Mouse (Mus musculus) myocyte (in vitro differentiated cells): Measurements from ENCODE around the gene Zfp277.

Experiments used
- E2F4 ChIP-seq: IDR thresholded peaks from one replicate; pipeline ENCODE4 v1.6.1; 2011; ENCODE audit warnings: mild to moderate bottlenecking, control low read depth, moderate library complexity; ENCODE audit not compliant: insufficient read depth
- MAX ChIP-seq: IDR thresholded peaks from one replicate; pipeline ENCODE4 v1.6.1; 2011; ENCODE audit warnings: low read depth, mild to moderate bottlenecking, control low read depth
- MYOD1 ChIP-seq, 3 experiments: IDR thresholded peaks; one replicate each; pipeline ENCODE4 v1.6.1; 2011; ENCODE audit warnings: control low read depth in 2 of 3, low read depth in 2 of 3, mild to moderate bottlenecking in 2 of 3, moderate library complexity in 1 of 3; ENCODE audit not compliant: insufficient read length in 2 of 3, control insufficient read depth in 1 of 3
- POLR2A ChIP-seq: IDR thresholded peaks from one replicate; pipeline ENCODE4 v1.6.1; 2011; ENCODE audit warnings: low read depth, mild to moderate bottlenecking, control low read depth, moderate library complexity; ENCODE audit not compliant: insufficient read length
- POLR2AphosphoS2 ChIP-seq: IDR thresholded peaks from one replicate; pipeline ENCODE4 v1.6.1; 2011; ENCODE audit warnings: low read depth, control low read depth; ENCODE audit not compliant: insufficient read length
- REST ChIP-seq: IDR thresholded peaks from one replicate; pipeline ENCODE4 v1.6.1; 2011; ENCODE audit warnings: mild to moderate bottlenecking, control low read depth, moderate library complexity; ENCODE audit not compliant: insufficient read depth, insufficient read length
- SRF ChIP-seq: IDR thresholded peaks from one replicate; pipeline ENCODE4 v1.6.1; 2011; ENCODE audit warnings: low read depth; ENCODE audit not compliant: control insufficient read depth, insufficient read length
- TCF12 ChIP-seq: IDR thresholded peaks from one replicate; pipeline ENCODE4 v1.6.1; 2011; ENCODE audit warnings: mild to moderate bottlenecking, control low read depth; ENCODE audit not compliant: poor library complexity, insufficient read depth, severe bottlenecking
- TCF3 ChIP-seq: IDR thresholded peaks from one replicate; pipeline ENCODE4 v1.6.1; 2011; ENCODE audit warnings: low read depth, control low read depth; ENCODE audit not compliant: insufficient read length
- USF1 ChIP-seq: IDR thresholded peaks from one replicate; pipeline ENCODE4 v1.6.1; 2011; ENCODE audit warnings: low read depth, mild to moderate bottlenecking, control low read depth, moderate library complexity

- no peak for TF ChIP-seq POLR2A
- TF ChIP-seq USF1 = no peak
- TF ChIP-seq MAX = no peak
- no peak for TF ChIP-seq POLR2AphosphoS2
- TF ChIP-seq TCF3 = no peak
- TF ChIP-seq MYOD1 (IDR thresholded peaks at IDR 0.05; ENCODE audit: control insufficient read depth in 1 of 3, insufficient read length in 2 of 3, low read depth in 2 of 3) = no peak
- TF ChIP-seq TCF12 = no peak
- TF ChIP-seq REST = no peak
- no peak for TF ChIP-seq E2F4
- no peak for TF ChIP-seq SRF
These were observed 14.6 kb downstream of the Zfp277 start for GRCm38 (mm10) chr12:40431075-40431474.
